Mouse (Mus musculus) hindbrain, postnatal 0 days (tissue): Measurements from ENCODE around the gene Arhgap24. TPM values are rescaled to one million over a fixed set of nuclear protein-coding genes. Genes with fewer than 3 reads are reported as not detected.
"Not testable (repeated sequence)": the region's sequence is repeated elsewhere in the genome, so short reads cannot be mapped to it uniquely, and the experiment has no call there.

Experiments
- ATAC-seq: fragments of 200-750 bp; cut with Nextera tagmentation; 2 replicates; pipeline ENCODE4 v1.8.0; 2017; ENCODE audit warnings: mild to moderate bottlenecking, moderate TSS enrichment, moderate library complexity
- DNase-seq: peaks from one replicate; pipeline ENCODE4 v3.0.0-alpha.2; 2015; ENCODE audit warnings: low spot score
- H3K27ac ChIP-seq: fragments of 300-500 bp; sonication (generic); 2 replicates; pipeline ENCODE4 v1.5.1; 2014; ENCODE audit warnings: mild to moderate bottlenecking
- H3K27me3 ChIP-seq: fragments of 300-500 bp; sonication (generic); 2 replicates; pipeline ENCODE4 v1.6.1; 2014; ENCODE audit warnings: low read length, mixed read lengths; ENCODE audit not compliant: insufficient read depth
- H3K36me3 ChIP-seq: fragments of 300-500 bp; sonication (generic); 2 replicates; pipeline ENCODE4 v1.6.1; 2014; ENCODE audit warnings: low read length, mixed read lengths; ENCODE audit not compliant: insufficient read depth
- H3K4me1 ChIP-seq: fragments of 300-500 bp; sonication (generic); 2 replicates; pipeline ENCODE4 v1.6.1; 2014; ENCODE audit warnings: antibody characterized with exemption, low read length, mixed read lengths; ENCODE audit not compliant: insufficient read depth
- H3K4me2 ChIP-seq: fragments of 300-500 bp; sonication (generic); 2 replicates; pipeline ENCODE4 v1.6.1; 2014; ENCODE audit warnings: low read depth, mild to moderate bottlenecking, low read length, moderate library complexity, mixed read lengths
- H3K4me3 ChIP-seq: fragments of 300-500 bp; sonication (generic); 2 replicates; pipeline ENCODE4 v1.5.1; 2014; ENCODE audit warnings: low read length
- H3K9ac ChIP-seq: fragments of 300-500 bp; sonication (generic); replicated peaks from 2 replicates; pipeline ENCODE4 v1.6.1; 2014; ENCODE audit warnings: mild to moderate bottlenecking, low read length, moderate library complexity, mixed read lengths
- H3K9me3 ChIP-seq: fragments of 300-500 bp; sonication (generic); 2 replicates; pipeline ENCODE4 v1.6.1; 2016; ENCODE audit warnings: low read length, mixed read lengths
- CTCF ChIP-seq: IDR thresholded peaks from 2 replicates; pipeline ENCODE4 v1.5.1; 2016; ENCODE audit warnings: antibody characterized with exemption, control low read depth, low read depth
- WGBS: fragments of 180-500 bp; shearing (Covaris S2); extraction: QIAGEN DNeasy Blood & Tissue Kit; methylation state at CpG from one replicate; pipeline ENCODE4 v1.1.7; 2014; 5-methylcytosine and 5-hydroxymethylcytosine counted together
- polyA plus RNA-seq: library from polyadenylated mRNA; unstranded; fragments of >200 nt; fragmentation: Nextera tagmentation; extraction: Ambion mirVana; gene quantifications from 2 replicates; pipeline ENCODE4 v1.2.1, GENCODE M21; 2015
- total RNA-seq: library from RNA; depleted of rRNA; stranded (reverse); fragments of >200 nt; gene quantifications from 2 replicates; pipeline ENCODE4 v1.2.3, GENCODE M21; 2014

The Arhgap24 gene
- total and polyA plus RNA-seq, 2 experiments from 2014 or later, result 11.4 to 14.2 TPM

DNA sequence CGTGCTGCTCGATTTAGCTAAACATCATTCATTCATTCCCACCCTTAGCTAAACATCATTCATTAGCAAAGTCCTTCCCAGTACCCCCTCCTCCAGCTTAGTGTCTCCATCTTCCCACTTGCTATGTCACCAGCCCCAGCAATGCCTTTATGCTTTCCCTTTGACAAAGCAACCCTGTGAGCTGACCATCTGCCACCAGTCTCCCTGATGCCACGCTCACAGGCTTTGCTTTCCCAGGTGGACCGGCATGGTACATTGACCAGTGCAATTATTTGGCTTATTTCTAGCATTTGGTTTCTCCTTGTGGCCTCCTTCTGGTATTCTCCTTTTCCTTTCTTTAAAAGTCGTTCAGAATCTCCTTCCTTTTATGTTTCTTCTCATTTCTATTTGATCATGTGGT is 445.6 kb downstream of the Arhgap24 start:
- peak; percentile 38 for DNase-seq
- 73% methylated on average over 5 of the region's 5 CpGs for WGBS
- Histone ChIP-seq H3K36me3 (peaks cover 9% of the 10 kb centered on the region; the same call in 1 of the 2 replicates), H3K9ac (no peak overlapping the region), H3K4me2 (no peak overlapping the region), H3K9me3 (no peaks in the 10 kb centered on the region), H3K4me1 (no peaks in the 10 kb centered on the region), H3K4me3 (no peak overlapping the region), H3K27ac (no peak overlapping the region), H3K27me3 (no peaks in the 10 kb centered on the region)
- no peak for ATAC-seq
- no peak for TF ChIP-seq CTCF

DNA sequence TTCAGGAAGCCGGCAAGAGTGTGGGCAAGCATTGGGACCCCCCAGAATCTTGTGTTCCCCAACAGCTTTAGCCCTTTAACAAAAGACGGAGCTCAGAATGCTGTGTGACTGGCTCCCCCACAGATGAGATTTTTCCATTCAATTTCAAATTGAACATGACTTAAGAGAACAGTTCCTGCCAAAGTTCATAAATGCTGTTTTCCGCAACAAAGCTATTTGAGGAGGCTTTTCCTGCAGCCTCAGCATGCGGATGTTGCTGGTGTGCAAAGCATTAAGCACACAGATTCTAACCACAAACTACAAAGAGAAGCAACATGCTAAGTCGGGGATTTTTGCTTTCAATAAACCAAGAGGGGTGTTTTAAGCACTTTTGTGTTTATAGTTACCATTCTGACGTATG is 449.0 kb downstream of the Arhgap24 start:
- no peak overlapping the region for H3K4me2 ChIP-seq
- no peaks in the 10 kb centered on the region for H3K27me3 ChIP-seq
- ATAC-seq (no peak), DNase-seq (peak; percentile 4)
- H3K9ac ChIP-seq, result no peak overlapping the region
- H3K4me1 ChIP-seq, result no peaks in the 10 kb centered on the region
- H3K36me3 ChIP-seq, result no peaks in the 10 kb centered on the region
- no peak overlapping the region; the same call in 1 of the 2 replicates for H3K27ac ChIP-seq
- no peak for TF ChIP-seq CTCF
- H3K4me3 ChIP-seq, result no peak overlapping the region
- H3K9me3 ChIP-seq, result no peaks in the 10 kb centered on the region
- WGBS, result 56% methylated on average over 6 of the region's 6 CpGs

DNA sequence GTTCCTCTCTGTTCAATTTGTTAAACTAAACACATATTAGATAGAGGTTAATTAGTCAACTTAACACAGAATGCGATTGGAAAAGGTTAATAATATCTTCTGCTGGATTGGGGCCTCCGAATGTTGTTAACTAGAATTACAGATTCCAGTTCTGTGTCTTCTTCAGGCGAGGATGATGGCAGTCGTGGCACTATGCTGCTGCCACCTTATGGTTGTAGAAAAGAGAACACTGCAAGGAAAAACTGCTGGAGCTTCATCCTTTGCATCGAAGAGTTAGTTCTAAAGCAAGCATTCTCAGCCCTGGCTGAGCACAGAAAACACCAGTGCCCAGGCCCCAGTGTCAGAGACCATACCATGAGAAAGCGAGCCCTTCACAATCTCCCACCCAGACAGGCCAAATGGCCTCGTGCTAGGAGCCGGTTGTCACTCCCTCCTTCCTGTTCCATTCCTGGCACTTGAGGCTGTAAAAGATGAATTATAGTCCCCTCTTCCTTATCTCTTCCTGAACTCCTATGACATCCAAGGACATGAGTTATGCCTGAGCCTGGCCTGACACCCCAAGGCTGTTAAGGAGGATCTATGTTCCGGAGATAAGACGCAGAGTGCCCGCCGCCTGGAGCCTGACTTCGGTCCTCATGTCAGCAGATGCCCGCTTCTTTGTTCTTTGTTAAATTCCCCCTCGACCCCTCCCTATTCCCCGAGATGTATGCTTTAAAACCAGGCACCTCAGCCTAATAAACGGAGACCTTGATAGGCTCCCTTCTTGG is 462.9 kb downstream of the Arhgap24 start:
- peak; percentile 65 for DNase-seq
- ATAC-seq, H3K9me3 ChIP-seq, H3K9ac ChIP-seq, H3K4me3 ChIP-seq, H3K36me3 ChIP-seq, H3K4me1 ChIP-seq, H3K4me2 ChIP-seq, H3K27ac ChIP-seq, H3K27me3 ChIP-seq: not testable (repeated sequence)
- TF ChIP-seq CTCF, result peak; percentile 65
- WGBS, result 74% methylated on average over 17 of the region's 17 CpGs

DNA sequence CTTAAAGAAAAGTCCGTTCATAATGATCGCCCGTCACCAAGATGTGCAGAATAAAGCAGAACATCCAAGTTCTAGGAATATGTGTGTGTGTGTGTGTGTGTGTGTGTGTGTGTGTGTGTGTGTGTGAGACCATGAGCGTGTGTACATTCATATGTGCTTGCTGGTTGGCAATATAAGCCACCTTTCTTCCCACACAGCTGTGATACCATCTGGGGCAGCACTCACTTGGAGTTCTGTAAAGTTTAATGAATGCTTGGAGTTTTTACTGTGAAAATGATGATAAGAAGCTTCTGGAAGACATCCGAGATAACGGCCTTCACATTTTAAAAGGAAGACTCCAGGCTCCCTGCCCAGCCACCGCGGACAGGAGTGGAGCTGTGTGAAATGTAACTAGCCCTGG is 465.4 kb downstream of the Arhgap24 start:
- H3K27ac ChIP-seq, result no peak overlapping the region
- no peaks in the 10 kb centered on the region for H3K9me3 ChIP-seq
- ATAC-seq (no peak), DNase-seq (no peak)
- 91% methylated on average over 8 of the region's 8 CpGs for WGBS
- H3K4me1 ChIP-seq, result no peaks in the 10 kb centered on the region
- TF ChIP-seq CTCF, result no peak
- no peak overlapping the region for H3K9ac ChIP-seq
- no peaks in the 10 kb centered on the region for H3K36me3 ChIP-seq
- H3K4me3 ChIP-seq, result no peak overlapping the region
- no peak overlapping the region for H3K4me2 ChIP-seq
- H3K27me3 ChIP-seq, result no peaks in the 10 kb centered on the region

DNA sequence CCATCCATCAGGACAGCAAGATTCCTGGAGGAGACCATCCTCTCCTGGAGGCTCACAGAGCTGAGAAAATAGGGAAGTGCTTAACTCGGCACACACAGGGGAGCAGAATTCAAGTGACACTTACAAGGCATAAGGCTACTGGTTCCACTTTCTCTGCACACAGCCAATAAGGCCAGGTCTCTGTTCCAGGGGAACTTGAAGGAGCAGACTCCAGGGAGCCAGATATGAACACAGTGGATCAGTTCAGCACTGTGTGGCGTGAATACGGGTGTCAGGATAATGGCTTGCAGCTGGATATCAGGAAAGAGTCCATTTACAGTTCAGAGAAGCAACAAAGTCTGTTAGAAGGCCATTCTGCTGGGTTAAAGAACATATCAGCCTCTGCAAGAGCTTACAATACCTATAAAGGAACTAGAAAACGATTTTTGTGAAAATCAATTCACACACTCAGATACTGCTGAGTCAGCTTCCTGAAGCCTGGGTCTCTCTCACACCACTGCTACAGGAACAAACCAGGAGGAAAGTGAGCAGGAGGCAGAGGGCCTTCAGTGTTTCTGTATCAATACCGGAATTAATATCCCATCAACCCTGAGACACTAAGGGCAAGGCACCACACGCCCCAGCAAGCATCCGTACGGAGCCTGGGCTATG is 466.0 kb downstream of the Arhgap24 start:
- Histone ChIP-seq H3K9ac (no peak overlapping the region), H3K4me2 (no peak overlapping the region), H3K4me3 (no peak overlapping the region), H3K27me3 (no peaks in the 10 kb centered on the region), H3K27ac (no peak overlapping the region), H3K4me1 (no peaks in the 10 kb centered on the region), H3K36me3 (no peaks in the 10 kb centered on the region), H3K9me3 (no peaks in the 10 kb centered on the region)
- ATAC-seq (no peak), DNase-seq (no peak)
- TF ChIP-seq CTCF, result no peak
- WGBS, result 81% methylated on average over 8 of the region's 8 CpGs
